Mouse (Mus musculus): ENCODE results near the gene Aldh9a1. TPM values are rescaled to one million over a fixed set of nuclear protein-coding genes. Genes with fewer than 3 reads are reported as not detected.

Gene Aldh9a1
- polyA plus RNA-seq, 1 experiment from 2014 or later = 54.2 TPM

GRCm38 (mm10) chr1:167390381-167390780 is 40.6 kb downstream of the Aldh9a1 start:
- H3K4me1 ChIP-seq (ENCODE audit: control insufficient read depth, insufficient read depth, low read length) = no peaks in the 10 kb centered on the region
- H3K27me3 ChIP-seq (ENCODE audit: control insufficient read depth, insufficient read depth, low read length) = no peaks in the 10 kb centered on the region
- H3K4me2 ChIP-seq (replicated peaks; ENCODE audit: low read depth, low read length) = no peak overlapping the region
- no peaks in the 10 kb centered on the region for H3K36me3 ChIP-seq (ENCODE audit: control insufficient read depth, insufficient read depth, low read length)
- no peak overlapping the region for H3K9ac ChIP-seq (replicated peaks; ENCODE audit: low read depth, low read length)
- H3K27ac ChIP-seq (ENCODE audit: low read length) = no peak overlapping the region
- H3K9me3 ChIP-seq (ENCODE audit: control insufficient read depth, low read depth, low read length) = no peaks in the 10 kb centered on the region
- ATAC-seq (ENCODE audit: insufficient number of reproducible peaks, insufficient read depth, low FRiP score, low read depth) = no peak
- 81% methylated on average over 4 of the region's 4 CpGs for WGBS
- no peak overlapping the region for H3K4me3 ChIP-seq (ENCODE audit: low read depth, low read length)

DNA sequence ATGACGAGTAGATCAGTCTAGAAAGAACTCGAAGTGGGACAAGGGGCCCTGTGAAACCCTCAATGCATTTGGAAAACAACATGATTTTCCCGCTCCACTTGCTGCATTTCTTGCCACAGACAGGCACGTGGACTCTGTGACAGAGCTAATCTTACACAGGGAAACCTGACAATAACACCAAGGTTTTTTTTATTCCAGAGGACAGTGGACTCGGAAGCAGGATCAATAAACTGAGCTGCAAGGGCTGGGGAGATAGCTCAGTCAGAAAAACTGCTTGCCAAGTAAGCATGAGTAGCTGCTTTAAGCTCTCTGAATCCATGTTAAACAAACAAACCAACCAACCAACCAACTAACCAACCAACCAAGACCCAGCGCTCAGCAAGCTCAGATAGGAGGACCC is 41.5 kb downstream of the Aldh9a1 start:
- H3K36me3 ChIP-seq (ENCODE audit: control insufficient read depth, insufficient read depth, low read length) = no peaks in the 10 kb centered on the region
- no peak overlapping the region for H3K9ac ChIP-seq (replicated peaks; ENCODE audit: low read depth, low read length)
- H3K27ac ChIP-seq (ENCODE audit: low read length) = no peak overlapping the region
- no peaks in the 10 kb centered on the region for H3K9me3 ChIP-seq (ENCODE audit: control insufficient read depth, low read depth, low read length)
- ATAC-seq (ENCODE audit: insufficient number of reproducible peaks, insufficient read depth, low FRiP score, low read depth) = no peak
- 69% methylated on average over 6 of the region's 6 CpGs for WGBS
- H3K4me3 ChIP-seq (ENCODE audit: low read depth, low read length) = no peak overlapping the region
- H3K27me3 ChIP-seq (ENCODE audit: control insufficient read depth, insufficient read depth, low read length) = no peaks in the 10 kb centered on the region
- H3K4me1 ChIP-seq (ENCODE audit: control insufficient read depth, insufficient read depth, low read length) = no peaks in the 10 kb centered on the region
- H3K4me2 ChIP-seq (replicated peaks; ENCODE audit: low read depth, low read length) = 0 out of 2 replicates have a peak overlapping the region, but pooled peaks have one; percentile 14

- H3K27ac ChIP-seq (ENCODE audit: low read length) = peak overlapping the region; percentile 24; the same call in 1 of the 2 replicates
- H3K4me2 ChIP-seq (replicated peaks; ENCODE audit: low read depth, low read length) = peak overlapping the region; percentile 91
- no peak for ATAC-seq (ENCODE audit: insufficient number of reproducible peaks, insufficient read depth, low FRiP score, low read depth)
- H3K36me3 ChIP-seq (ENCODE audit: control insufficient read depth, insufficient read depth, low read length) = no peaks in the 10 kb centered on the region
- peak overlapping the region; percentile 55 for H3K4me3 ChIP-seq (ENCODE audit: low read depth, low read length)
- 30% methylated on average over 2 of the region's 2 CpGs for WGBS
- H3K9ac ChIP-seq (replicated peaks; ENCODE audit: low read depth, low read length) = no peak overlapping the region
- no peaks in the 10 kb centered on the region for H3K27me3 ChIP-seq (ENCODE audit: control insufficient read depth, insufficient read depth, low read length)
- H3K9me3 ChIP-seq (ENCODE audit: control insufficient read depth, low read depth, low read length) = no peaks in the 10 kb centered on the region
- no peaks in the 10 kb centered on the region for H3K4me1 ChIP-seq (ENCODE audit: control insufficient read depth, insufficient read depth, low read length)
Measured at GRCm38 (mm10) chr1:167392031-167392640, 42.3 kb downstream of the Aldh9a1 start.

- WGBS = 14% methylated on average over 8 of the region's 8 CpGs
- Histone ChIP-seq H3K4me2 (replicated peaks; ENCODE audit: low read depth, low read length) (peak overlapping the region; percentile 91), H3K4me1 (ENCODE audit: control insufficient read depth, insufficient read depth, low read length) (no peaks in the 10 kb centered on the region), H3K9me3 (ENCODE audit: control insufficient read depth, low read depth, low read length) (no peaks in the 10 kb centered on the region), H3K27me3 (ENCODE audit: control insufficient read depth, insufficient read depth, low read length) (no peaks in the 10 kb centered on the region), H3K9ac (replicated peaks; ENCODE audit: low read depth, low read length) (0 out of 2 replicates have a peak overlapping the region, but pooled peaks have one; percentile 50), H3K27ac (ENCODE audit: low read length) (peak overlapping the region; percentile 24; the same call in 1 of the 2 replicates), H3K36me3 (ENCODE audit: control insufficient read depth, insufficient read depth, low read length) (no peaks in the 10 kb centered on the region), H3K4me3 (ENCODE audit: low read depth, low read length) (peak overlapping the region; percentile 55)
- peak; percentile 19; the same call in 1 of the 2 replicates for ATAC-seq (ENCODE audit: insufficient number of reproducible peaks, insufficient read depth, low FRiP score, low read depth)
Measured at GRCm38 (mm10) chr1:167392687-167393086, 42.9 kb downstream of the Aldh9a1 start.

DNA sequence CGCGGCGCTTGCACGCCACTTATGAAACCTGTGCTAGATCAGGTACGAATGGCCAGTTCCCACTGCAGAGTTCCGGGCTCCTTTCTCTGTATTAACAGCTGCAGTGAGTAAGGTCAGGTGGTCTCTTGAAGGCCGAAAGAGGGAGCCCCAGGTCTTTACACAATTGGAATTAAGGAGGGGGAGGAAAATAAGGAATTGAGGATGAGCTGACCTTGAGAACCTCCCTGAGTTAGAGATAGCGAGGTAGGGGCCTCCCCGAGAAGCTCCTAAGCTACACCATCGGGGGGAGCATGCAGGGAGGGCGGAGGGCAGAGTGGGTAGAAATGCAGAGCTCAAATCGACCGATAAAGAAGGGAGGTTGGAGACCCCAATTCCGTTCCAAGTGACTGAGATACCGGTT is 43.5 kb downstream of the Aldh9a1 start:
- Histone ChIP-seq H3K27ac (ENCODE audit: low read length) (peak overlapping the region; percentile 74; the same call in 1 of the 2 replicates), H3K9me3 (ENCODE audit: control insufficient read depth, low read depth, low read length) (no peaks in the 10 kb centered on the region), H3K4me3 (ENCODE audit: low read depth, low read length) (peak overlapping the region; percentile 55), H3K4me2 (replicated peaks; ENCODE audit: low read depth, low read length) (peak overlapping the region; percentile 91), H3K27me3 (ENCODE audit: control insufficient read depth, insufficient read depth, low read length) (no peaks in the 10 kb centered on the region), H3K36me3 (ENCODE audit: control insufficient read depth, insufficient read depth, low read length) (no peaks in the 10 kb centered on the region), H3K9ac (replicated peaks; ENCODE audit: low read depth, low read length) (peak overlapping the region; percentile 50; the same call in 1 of the 2 replicates), H3K4me1 (ENCODE audit: control insufficient read depth, insufficient read depth, low read length) (no peaks in the 10 kb centered on the region)
- WGBS = under 1% methylated on average over 15 of the region's 15 CpGs
- peak; percentile 14 for ATAC-seq (ENCODE audit: insufficient number of reproducible peaks, insufficient read depth, low FRiP score, low read depth)

GRCm38 (mm10) chr1:167393683-167394492 is 44.1 kb downstream of the Aldh9a1 start, which contains the start of gene Mgst3:
Gene Mgst3 (minus strand): TSS chr1:167393841.
- Histone ChIP-seq H3K36me3 (ENCODE audit: control insufficient read depth, insufficient read depth, low read length) (no peaks in the 10 kb centered on the region), H3K27me3 (ENCODE audit: control insufficient read depth, insufficient read depth, low read length) (no peaks in the 10 kb centered on the region), H3K4me1 (ENCODE audit: control insufficient read depth, insufficient read depth, low read length) (no peaks in the 10 kb centered on the region), H3K9ac (replicated peaks; ENCODE audit: low read depth, low read length) (peak within 1 kb of the TSS; percentile 50; the same call in 1 of the 2 replicates), H3K4me3 (ENCODE audit: low read depth, low read length) (peak within 1 kb of the TSS; percentile 55), H3K27ac (ENCODE audit: low read length) (peak within 1 kb of the TSS; percentile 74), H3K4me2 (replicated peaks; ENCODE audit: low read depth, low read length) (peak within 1 kb of the TSS; percentile 91), H3K9me3 (ENCODE audit: control insufficient read depth, low read depth, low read length) (no peaks in the 10 kb centered on the region)
- WGBS = under 1% methylated on average over 45 of the region's 45 CpGs
- ATAC-seq (ENCODE audit: insufficient number of reproducible peaks, insufficient read depth, low FRiP score, low read depth) = peak; percentile 97

- Histone ChIP-seq H3K27ac (ENCODE audit: low read length) (no peak overlapping the region), H3K36me3 (ENCODE audit: control insufficient read depth, insufficient read depth, low read length) (no peaks in the 10 kb centered on the region), H3K4me3 (ENCODE audit: low read depth, low read length) (no peak overlapping the region), H3K9ac (replicated peaks; ENCODE audit: low read depth, low read length) (no peak overlapping the region), H3K4me2 (replicated peaks; ENCODE audit: low read depth, low read length) (no peak overlapping the region), H3K4me1 (ENCODE audit: control insufficient read depth, insufficient read depth, low read length) (no peaks in the 10 kb centered on the region), H3K27me3 (ENCODE audit: control insufficient read depth, insufficient read depth, low read length) (no peaks in the 10 kb centered on the region), H3K9me3 (ENCODE audit: control insufficient read depth, low read depth, low read length) (no peaks in the 10 kb centered on the region)
- ATAC-seq (ENCODE audit: insufficient number of reproducible peaks, insufficient read depth, low FRiP score, low read depth) = no peak
- 83% methylated on average over 4 of the region's 4 CpGs for WGBS
Measured at GRCm38 (mm10) chr1:167405237-167405636, 55.4 kb downstream of the Aldh9a1 start.

DNA sequence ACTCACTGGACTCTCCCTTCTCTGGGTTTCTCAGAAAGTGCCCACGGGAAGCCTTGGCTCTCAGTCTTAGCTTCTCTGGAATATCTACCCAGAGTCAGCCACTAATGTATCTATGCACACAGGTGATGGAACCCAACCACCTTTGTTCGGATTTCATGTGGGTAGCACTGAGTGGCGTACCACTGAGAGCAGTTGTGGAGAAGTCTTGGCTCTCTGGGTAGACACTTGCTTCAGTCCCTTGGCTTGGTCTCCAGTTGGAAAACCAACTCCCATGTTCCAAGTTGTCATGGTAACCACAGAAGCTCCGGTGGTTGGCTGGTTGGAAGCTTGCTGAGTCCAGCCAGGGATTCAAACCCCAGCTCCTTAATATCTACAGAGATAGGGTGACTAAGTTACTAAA is 59.8 kb downstream of the Aldh9a1 start:
- H3K4me3 ChIP-seq (ENCODE audit: low read depth, low read length) = no peak overlapping the region
- H3K27ac ChIP-seq (ENCODE audit: low read length) = no peak overlapping the region
- no peaks in the 10 kb centered on the region for H3K4me1 ChIP-seq (ENCODE audit: control insufficient read depth, insufficient read depth, low read length)
- 82% methylated on average over 4 of the region's 4 CpGs for WGBS
- H3K9ac ChIP-seq (replicated peaks; ENCODE audit: low read depth, low read length) = no peak overlapping the region
- H3K27me3 ChIP-seq (ENCODE audit: control insufficient read depth, insufficient read depth, low read length) = no peaks in the 10 kb centered on the region
- no peak for ATAC-seq (ENCODE audit: insufficient number of reproducible peaks, insufficient read depth, low FRiP score, low read depth)
- H3K9me3 ChIP-seq (ENCODE audit: control insufficient read depth, low read depth, low read length) = no peaks in the 10 kb centered on the region
- H3K4me2 ChIP-seq (replicated peaks; ENCODE audit: low read depth, low read length) = no peak overlapping the region
- H3K36me3 ChIP-seq (ENCODE audit: control insufficient read depth, insufficient read depth, low read length) = no peaks in the 10 kb centered on the region
